Mouse (Mus musculus) left cerebral cortex, adult 9 months (tissue): ENCODE measurements at regions not wholly inside any gene's neighbourhood (a gene's known extent, or its start where the extent isn't known, plus 50 kb on each side); places are given as distances from the start of the nearest gene placed in this dataset.

ENCODE experiments used
- DNase-seq, 2 experiments: peaks; one replicate each; pipeline ENCODE4 v3.0.0; 2022; ENCODE audit warnings: low spot score in 2 of 2

- no peak for DNase-seq
These were observed 242.8 kb upstream of the Rsrc1 start for GRCm38 (mm10) chr3:66738201-66739062.

GRCm38 (mm10) chr3:66739356-66740014, 241.7 kb upstream of the Rsrc1 start:
- no peak for DNase-seq

GRCm38 (mm10) chr3:66744133-66744913, 236.9 kb upstream of the Rsrc1 start:
- no peak for DNase-seq

GRCm38 (mm10) chr3:66746373-66747072, 234.7 kb upstream of the Rsrc1 start:
- DNase-seq, result no peak

- no peak for DNase-seq
These were observed 234.0 kb upstream of the Rsrc1 start for GRCm38 (mm10) chr3:66747073-66747710.

- DNase-seq, result no peak
These were observed 223.0 kb upstream of the Rsrc1 start for GRCm38 (mm10) chr3:66758141-66758540.

- no peak for DNase-seq
These were observed 221.3 kb upstream of the Rsrc1 start for GRCm38 (mm10) chr3:66759841-66760240.

- DNase-seq, result no peak
These were observed 218.7 kb upstream of the Rsrc1 start for GRCm38 (mm10) chr3:66762446-66762845.

GRCm38 (mm10) chr3:66797351-66798010, 183.7 kb upstream of the Rsrc1 start:
- no peak for DNase-seq

GRCm38 (mm10) chr3:66798292-66798691, 182.9 kb upstream of the Rsrc1 start:
- DNase-seq, result no peak

GRCm38 (mm10) chr3:66802538-66802937, 178.7 kb upstream of the Rsrc1 start:
- DNase-seq, result no peak

- DNase-seq, result no peak
These were observed 175.0 kb upstream of the Rsrc1 start for GRCm38 (mm10) chr3:66806176-66806575.

- DNase-seq, result no peak
These were observed 168.3 kb upstream of the Rsrc1 start for GRCm38 (mm10) chr3:66812686-66813445.

- DNase-seq, result no peak
These were observed 155.4 kb upstream of the Rsrc1 start for GRCm38 (mm10) chr3:66825761-66826160.
